Mouse (Mus musculus) embryonic fibroblast, embryonic 13.5 days (primary cell): Measurements from ENCODE around the gene Txn1.

Experiments
- CTCF ChIP-seq: IDR thresholded peaks from 2 replicates; pipeline ENCODE4 v1.5.1; 2011; ENCODE audit warnings: mild to moderate bottlenecking, control low read depth, low read length, moderate library complexity, borderline replicate concordance; ENCODE audit not compliant: insufficient read depth
- POLR2A ChIP-seq: IDR thresholded peaks from 2 replicates; pipeline ENCODE4 v1.6.1; 2011; ENCODE audit warnings: low read depth, mild to moderate bottlenecking, control low read depth, low read length, moderate library complexity

GRCm38 (mm10) chr4:57934181-57934580 is 22.0 kb downstream of the Txn1 start:
- TF ChIP-seq POLR2A (no peak), CTCF (no peak)
